Mouse (Mus musculus) layer of hippocampus, postnatal 36 days (tissue): Measurements from ENCODE around the gene Lmntd1. TPM values are rescaled to one million over a fixed set of nuclear protein-coding genes. Genes with fewer than 3 reads are reported as not detected.
A peak's percentile ranks its signal among the peaks of the same experiment; 100 is the strongest.

Experiments used
- DNase-seq, 2 experiments: peaks; one replicate each; pipeline ENCODE4 v3.0.0; 2022
- total RNA-seq, 2 experiments: library from RNA; stranded (reverse); gene quantifications; 2 replicates each; pipeline ENCODE4 v1.2.3; 2021

The Lmntd1 gene
- total RNA-seq, 2 experiments from 2014 or later, result 0.68 to 0.87 TPM

DNA sequence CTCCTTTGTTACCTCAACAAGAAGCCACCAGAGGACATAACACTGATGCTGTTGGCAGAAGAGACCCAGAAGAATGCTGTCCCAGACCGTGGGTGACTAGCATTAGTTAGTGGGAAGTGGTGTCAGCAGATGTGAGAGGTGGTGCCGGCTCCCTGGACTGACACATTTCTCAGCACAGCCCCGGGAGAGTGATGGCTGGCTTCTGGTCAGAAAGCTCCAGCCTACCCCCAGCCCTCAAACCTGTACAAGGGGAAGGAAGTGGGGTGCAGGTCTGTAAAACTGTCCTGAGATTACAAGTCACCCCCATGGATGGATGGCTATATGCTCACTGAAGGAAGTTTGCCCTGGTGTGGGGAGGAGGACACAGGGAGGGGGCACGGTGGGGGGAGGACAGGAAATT, 235.4 kb downstream of the Lmntd1 start:
- DNase-seq, result no peak

DNA sequence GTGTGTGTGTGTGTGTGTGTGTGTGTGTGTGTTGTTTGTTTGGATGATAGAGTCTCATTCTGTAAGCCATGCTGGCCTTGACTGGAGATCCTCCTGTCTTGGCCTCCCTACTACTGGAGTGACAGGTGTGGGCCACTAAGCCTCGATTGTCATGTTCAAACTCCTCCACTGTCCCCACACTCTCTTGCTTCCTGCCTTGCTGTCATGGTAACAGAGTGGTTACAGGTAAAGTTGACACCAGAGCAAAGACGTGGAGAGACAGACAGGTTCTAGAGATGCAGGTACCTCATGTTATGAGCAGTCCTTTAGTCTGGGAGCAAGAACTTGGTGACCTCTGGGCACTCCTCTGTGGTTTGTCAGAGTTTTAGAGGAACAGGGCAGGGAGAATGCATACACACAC, 239.7 kb downstream of the Lmntd1 start:
- no peak for DNase-seq

DNA sequence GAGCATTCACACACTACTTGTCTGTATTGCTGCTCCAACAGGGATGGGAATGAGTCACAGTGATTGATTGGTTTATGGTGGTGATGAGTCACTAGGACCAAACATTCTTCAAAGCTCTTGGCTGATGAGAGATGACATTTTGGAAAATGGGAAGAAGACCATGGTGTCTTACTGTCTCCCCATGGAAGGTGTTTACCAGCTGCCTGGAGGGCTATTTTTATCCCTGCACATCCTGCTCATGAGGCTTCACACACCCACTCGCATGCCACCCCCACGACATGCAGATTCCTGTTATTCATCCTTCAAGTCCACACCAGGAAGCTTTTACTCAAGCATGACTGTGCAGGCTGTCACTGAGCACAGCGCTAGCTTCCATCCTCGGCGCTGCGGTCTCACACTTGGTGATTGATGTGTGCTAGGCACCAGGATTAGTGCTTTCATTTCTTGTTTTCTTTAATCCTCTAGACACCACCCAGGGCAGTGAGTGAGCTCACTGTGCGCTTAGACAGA, 240.4 kb downstream of the Lmntd1 start:
- peak; percentile 61 to 73 for DNase-seq

DNA sequence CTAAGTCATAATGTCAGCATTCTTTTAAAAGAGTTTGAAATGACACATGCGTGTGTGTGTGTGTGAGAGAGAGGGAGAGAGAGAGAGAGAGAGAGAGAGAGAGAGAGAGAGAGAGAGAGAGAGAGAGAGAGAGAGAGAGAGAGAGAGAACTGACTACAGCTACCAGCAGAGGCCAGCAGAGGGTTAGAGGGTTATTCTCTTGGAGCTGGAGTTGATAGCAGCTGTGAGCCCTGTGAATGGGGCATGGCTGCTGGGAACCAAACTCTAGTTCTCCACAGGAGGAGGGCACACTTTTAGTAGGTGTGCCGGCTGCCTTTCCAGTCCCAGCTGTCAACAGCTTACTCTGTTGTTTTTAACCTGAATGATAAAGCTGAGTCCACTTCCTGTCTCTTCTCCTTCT, 242.1 kb downstream of the Lmntd1 start:
- DNase-seq, result no peak

GRCm38 (mm10) chr6:145371586-145371985, 242.5 kb downstream of the Lmntd1 start:
- no peak for DNase-seq

GRCm38 (mm10) chr6:145370302-145370701, 243.8 kb downstream of the Lmntd1 start:
- no peak for DNase-seq

DNA sequence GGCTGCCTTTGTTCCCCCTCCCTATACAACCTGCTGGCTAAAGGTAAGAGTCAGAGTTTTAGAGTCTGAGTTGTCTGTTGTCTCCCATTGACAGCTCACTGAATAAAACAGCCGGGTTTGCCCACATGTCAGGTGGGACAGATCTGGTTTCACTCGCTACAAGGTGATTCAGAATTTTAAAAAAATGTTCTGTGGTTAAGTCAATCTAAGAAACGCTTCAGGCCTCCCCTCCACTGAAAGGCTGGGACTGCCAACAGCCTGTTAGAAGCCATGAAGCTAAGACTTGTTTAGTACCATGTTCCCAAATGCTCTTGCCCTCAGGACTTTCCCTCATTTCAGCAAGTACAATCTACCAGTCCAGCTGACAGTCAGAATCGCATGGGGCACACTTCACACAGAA, 244.8 kb downstream of the Lmntd1 start:
- DNase-seq, result no peak

GRCm38 (mm10) chr6:145366488-145366887, 247.6 kb downstream of the Lmntd1 start:
- DNase-seq, result no peak

DNA sequence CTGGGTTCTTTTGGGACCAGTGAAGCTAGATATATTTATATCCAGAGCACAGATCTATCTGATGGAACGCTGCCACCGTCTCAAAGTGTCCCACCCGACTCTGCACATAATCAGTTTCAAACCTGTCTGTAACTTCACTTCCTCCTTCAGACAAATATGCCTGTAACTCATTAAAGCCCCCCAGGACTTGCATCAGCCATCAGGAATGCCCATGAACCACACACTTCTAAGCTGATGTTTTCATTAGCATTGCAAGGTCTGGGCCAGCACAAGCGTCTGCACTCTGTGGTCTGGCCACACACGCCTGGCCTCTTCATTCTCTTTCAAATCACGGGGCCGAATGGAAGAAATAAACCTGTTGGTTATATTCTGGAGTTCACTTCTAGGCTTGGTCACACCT, 250.4 kb downstream of the Lmntd1 start:
- no peak for DNase-seq

GRCm38 (mm10) chr6:145361109-145361694, 252.9 kb downstream of the Lmntd1 start:
- no peak for DNase-seq

DNA sequence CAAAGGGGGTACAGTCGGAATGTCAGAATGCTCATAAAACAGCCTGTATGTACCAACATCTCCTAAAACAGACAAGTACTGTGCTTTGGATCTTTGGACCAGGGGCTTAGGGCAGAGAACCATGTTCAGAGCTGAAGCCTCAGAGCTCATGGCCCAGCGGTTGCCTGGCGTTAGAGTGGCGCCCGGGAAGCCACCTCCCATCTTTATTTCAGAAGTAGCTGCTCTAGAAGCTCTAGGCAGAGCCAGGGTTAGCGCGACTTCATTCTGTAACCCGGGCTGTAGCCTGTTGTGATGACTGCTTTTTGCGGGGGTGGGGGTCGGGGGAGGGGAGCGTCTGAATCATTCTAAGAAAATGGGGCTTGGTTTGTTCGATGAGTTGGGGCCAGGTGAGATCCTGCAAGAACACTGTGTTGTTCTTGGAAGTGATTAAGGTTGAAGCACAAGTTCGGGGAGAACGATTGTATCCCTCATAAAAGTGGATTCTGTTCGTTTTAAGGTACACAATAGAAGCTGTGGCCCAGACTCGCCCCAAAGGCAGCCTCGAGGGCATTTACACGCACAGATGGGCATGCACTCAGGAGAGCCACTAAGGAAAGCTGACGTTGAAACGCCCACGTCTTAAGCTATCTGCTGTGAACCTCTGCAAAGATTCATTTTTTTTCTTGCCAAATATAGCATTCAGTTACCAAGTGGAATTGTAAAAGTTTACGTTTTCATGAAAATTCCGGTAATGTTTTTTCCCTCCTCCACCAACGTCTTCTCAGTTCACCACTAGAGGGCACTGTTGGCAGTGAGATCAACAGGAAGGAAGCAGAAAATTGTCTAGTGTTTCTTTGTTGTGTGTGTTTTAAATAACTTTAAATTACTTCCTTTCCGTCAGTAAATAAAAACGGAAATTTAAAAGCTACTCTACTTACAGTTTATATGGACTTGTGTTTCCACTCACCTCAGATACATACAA, 254.4 kb downstream of the Lmntd1 start:
- DNase-seq, result peak in 1 of 2 experiments; percentile 48

DNA sequence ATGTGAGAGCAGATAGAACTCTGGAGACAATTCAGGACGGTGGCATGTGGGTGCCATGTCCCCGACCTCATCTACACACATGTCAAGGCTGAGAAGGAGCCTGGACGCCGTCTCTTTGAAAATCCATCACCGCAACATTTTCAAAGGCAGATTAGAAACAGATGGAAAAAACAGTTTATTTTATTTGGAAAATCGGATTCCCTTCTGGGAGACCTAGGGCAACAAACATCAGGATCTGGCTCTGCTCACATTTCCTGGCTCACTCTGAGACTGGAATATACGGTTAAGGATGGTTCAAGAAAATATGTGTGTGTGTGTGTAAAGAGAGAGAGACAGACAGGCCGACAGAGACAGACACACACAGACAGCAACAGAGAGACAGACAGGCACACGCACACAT, 256.1 kb downstream of the Lmntd1 start:
- no peak for DNase-seq

DNA sequence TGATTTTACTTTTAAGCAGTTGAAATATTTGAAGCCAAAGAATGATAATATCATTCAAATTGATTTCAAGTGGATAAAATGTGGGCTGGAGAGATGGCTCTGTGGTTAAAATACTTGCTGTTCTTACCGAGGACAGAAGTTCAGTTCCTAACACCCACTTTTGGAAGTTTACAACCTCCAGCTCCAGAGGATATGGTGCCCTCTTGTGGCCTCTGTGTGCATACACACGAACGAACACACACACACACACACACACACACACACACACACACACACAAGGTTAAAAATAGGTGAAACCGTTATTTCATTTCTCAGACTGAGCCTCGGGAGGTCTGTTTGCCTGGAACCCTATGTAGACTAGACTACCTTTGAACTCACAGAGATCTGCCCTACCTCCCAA, 260.3 kb downstream of the Lmntd1 start:
- DNase-seq, result no peak

DNA sequence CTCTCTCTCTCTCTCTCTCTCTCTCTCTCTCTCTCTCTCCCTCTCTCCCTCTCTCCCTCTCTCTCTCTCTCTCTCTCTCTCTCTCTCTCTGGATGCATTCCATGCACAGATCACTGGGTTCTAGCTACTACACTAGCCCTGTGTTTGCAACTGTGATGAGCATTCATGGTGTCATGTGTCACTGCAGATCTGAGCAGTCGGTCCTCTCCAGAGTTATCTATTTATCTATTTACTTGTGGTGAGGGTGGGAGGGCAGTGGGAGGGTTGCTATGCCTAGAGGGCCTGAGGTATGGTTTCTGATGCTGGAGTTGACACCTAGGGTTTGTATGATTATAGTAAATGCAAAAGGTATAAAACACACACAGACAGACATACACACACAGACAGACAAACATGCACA, 261.4 kb downstream of the Lmntd1 start:
- DNase-seq, result no peak

GRCm38 (mm10) chr6:145348196-145348915, 265.8 kb downstream of the Lmntd1 start:
- DNase-seq, result no peak

GRCm38 (mm10) chr6:145347641-145348040, 266.5 kb downstream of the Lmntd1 start:
- DNase-seq, result no peak

GRCm38 (mm10) chr6:145346789-145347557, 267.1 kb downstream of the Lmntd1 start:
- DNase-seq, result no peak

DNA sequence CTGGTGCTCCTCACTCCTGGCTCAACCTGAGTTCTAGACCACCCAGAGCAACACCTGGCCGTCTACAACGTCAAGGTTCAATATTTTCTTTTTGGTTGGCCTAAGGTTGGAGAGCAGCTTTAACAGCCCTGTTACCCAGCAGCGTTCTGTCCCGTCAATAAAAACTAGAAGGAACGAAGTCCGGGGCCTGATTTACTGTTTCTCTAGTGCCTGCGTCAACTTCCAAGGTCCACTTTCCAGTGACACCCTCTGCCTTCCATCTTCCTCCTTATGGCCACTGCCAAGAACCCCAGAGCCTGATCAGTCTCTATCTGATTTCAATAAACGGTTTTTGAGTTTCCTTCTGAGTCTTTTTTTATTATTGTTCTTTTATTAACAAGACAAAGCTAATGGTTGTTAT, 267.8 kb downstream of the Lmntd1 start:
- DNase-seq, result no peak

GRCm38 (mm10) chr6:145344719-145345118, 269.4 kb downstream of the Lmntd1 start:
- no peak for DNase-seq

GRCm38 (mm10) chr6:145343457-145343856, 270.7 kb downstream of the Lmntd1 start:
- DNase-seq, result no peak

DNA sequence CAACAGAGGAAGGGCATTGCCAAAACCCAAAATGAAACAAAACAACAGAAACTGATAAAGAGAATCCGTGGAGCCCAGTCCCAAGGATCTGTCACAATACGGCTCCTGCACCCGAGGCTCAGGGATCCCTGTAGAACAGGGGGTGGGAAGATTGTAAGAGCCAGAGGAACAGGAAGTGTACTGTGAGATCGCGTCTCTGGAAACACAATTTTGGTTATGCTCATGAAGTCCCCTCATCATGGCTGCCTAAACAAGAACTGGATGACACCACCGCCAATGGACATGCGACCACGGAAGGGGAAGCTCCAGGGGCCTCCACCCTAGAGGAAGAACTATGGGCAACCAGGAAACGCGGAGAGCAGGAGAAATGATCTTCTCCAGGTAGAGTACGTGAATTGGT, 271.3 kb downstream of the Lmntd1 start:
- DNase-seq, result no peak
